Mouse (Mus musculus): ENCODE results near the gene Uso1. TPM values are rescaled to one million over a fixed set of nuclear protein-coding genes. Genes with fewer than 3 reads are reported as not detected.

The Uso1 gene
- polyA plus RNA-seq, 1 experiment = 8.1 TPM

- TF ChIP-seq CTCF (IDR thresholded peaks at IDR 0.05; ENCODE audit: control insufficient read depth, insufficient read depth, insufficient replicate concordance, low read depth, low read length) = no peak
- no peak for TF ChIP-seq POLR2A (IDR thresholded peaks at IDR 0.05; ENCODE audit: control insufficient read depth, low read depth, low read length)
- peaks cover 6% of the 10 kb centered on the region for H3K36me3 ChIP-seq (ENCODE audit: control insufficient read depth, insufficient read depth, low read length)
- H3K27ac ChIP-seq (ENCODE audit: control insufficient read depth, insufficient read depth, low read depth, low read length) = no peak overlapping the region
- no peaks in the 10 kb centered on the region for H3K27me3 ChIP-seq (ENCODE audit: control insufficient read depth, insufficient read depth, low read length)
- H3K4me3 ChIP-seq (ENCODE audit: control insufficient read depth, low read depth, low read length) = no peak overlapping the region
- no peaks in the 10 kb centered on the region for H3K4me1 ChIP-seq (ENCODE audit: control insufficient read depth, insufficient read depth, low read length)
Measured at GRCm38 (mm10) chr5:92196895-92197811, 59.4 kb downstream of the Uso1 start.

GRCm38 (mm10) chr5:92198266-92198665 is 60.5 kb downstream of the Uso1 start:
- Histone ChIP-seq H3K4me1 (ENCODE audit: control insufficient read depth, insufficient read depth, low read length) (no peaks in the 10 kb centered on the region), H3K27me3 (ENCODE audit: control insufficient read depth, insufficient read depth, low read length) (no peaks in the 10 kb centered on the region), H3K4me3 (ENCODE audit: control insufficient read depth, low read depth, low read length) (no peak overlapping the region), H3K27ac (ENCODE audit: control insufficient read depth, insufficient read depth, low read depth, low read length) (no peak overlapping the region), H3K36me3 (ENCODE audit: control insufficient read depth, insufficient read depth, low read length) (peaks cover 4% of the 10 kb centered on the region)
- no peak for TF ChIP-seq POLR2A (IDR thresholded peaks at IDR 0.05; ENCODE audit: control insufficient read depth, low read depth, low read length)

- no peak overlapping the region for H3K4me3 ChIP-seq (ENCODE audit: control insufficient read depth, low read depth, low read length)
- H3K36me3 ChIP-seq (ENCODE audit: control insufficient read depth, insufficient read depth, low read length) = peaks cover 2% of the 10 kb centered on the region
- H3K27ac ChIP-seq (ENCODE audit: control insufficient read depth, insufficient read depth, low read depth, low read length) = no peak overlapping the region
- TF ChIP-seq POLR2A (IDR thresholded peaks at IDR 0.05; ENCODE audit: control insufficient read depth, low read depth, low read length) (no peak), CTCF (IDR thresholded peaks at IDR 0.05; ENCODE audit: control insufficient read depth, insufficient read depth, insufficient replicate concordance, low read depth, low read length) (no peak)
- no peaks in the 10 kb centered on the region for H3K27me3 ChIP-seq (ENCODE audit: control insufficient read depth, insufficient read depth, low read length)
- no peaks in the 10 kb centered on the region for H3K4me1 ChIP-seq (ENCODE audit: control insufficient read depth, insufficient read depth, low read length)
Measured at GRCm38 (mm10) chr5:92204162-92205036, 66.7 kb downstream of the Uso1 start.

- no peak for TF ChIP-seq CTCF (IDR thresholded peaks at IDR 0.05; ENCODE audit: control insufficient read depth, insufficient read depth, insufficient replicate concordance, low read depth, low read length)
- TF ChIP-seq POLR2A (IDR thresholded peaks at IDR 0.05; ENCODE audit: control insufficient read depth, low read depth, low read length) = no peak
- no peaks in the 10 kb centered on the region for H3K4me1 ChIP-seq (ENCODE audit: control insufficient read depth, insufficient read depth, low read length)
- no peaks in the 10 kb centered on the region for H3K27me3 ChIP-seq (ENCODE audit: control insufficient read depth, insufficient read depth, low read length)
- H3K27ac ChIP-seq (ENCODE audit: control insufficient read depth, insufficient read depth, low read depth, low read length) = no peak overlapping the region
- H3K4me3 ChIP-seq (ENCODE audit: control insufficient read depth, low read depth, low read length) = no peak overlapping the region
- H3K36me3 ChIP-seq (ENCODE audit: control insufficient read depth, insufficient read depth, low read length) = peaks cover 2% of the 10 kb centered on the region
Measured at GRCm38 (mm10) chr5:92205184-92205583, 67.4 kb downstream of the Uso1 start.

GRCm38 (mm10) chr5:92205706-92206105 is 68.0 kb downstream of the Uso1 start:
- Histone ChIP-seq H3K4me1 (ENCODE audit: control insufficient read depth, insufficient read depth, low read length) (no peaks in the 10 kb centered on the region), H3K36me3 (ENCODE audit: control insufficient read depth, insufficient read depth, low read length) (peaks cover 1% of the 10 kb centered on the region), H3K4me3 (ENCODE audit: control insufficient read depth, low read depth, low read length) (no peak overlapping the region), H3K27ac (ENCODE audit: control insufficient read depth, insufficient read depth, low read depth, low read length) (no peak overlapping the region), H3K27me3 (ENCODE audit: control insufficient read depth, insufficient read depth, low read length) (no peaks in the 10 kb centered on the region)
- TF ChIP-seq POLR2A (IDR thresholded peaks at IDR 0.05; ENCODE audit: control insufficient read depth, low read depth, low read length) (no peak), CTCF (IDR thresholded peaks at IDR 0.05; ENCODE audit: control insufficient read depth, insufficient read depth, insufficient replicate concordance, low read depth, low read length) (no peak)

- TF ChIP-seq CTCF (IDR thresholded peaks at IDR 0.05; ENCODE audit: control insufficient read depth, insufficient read depth, insufficient replicate concordance, low read depth, low read length) (no peak), POLR2A (IDR thresholded peaks at IDR 0.05; ENCODE audit: control insufficient read depth, low read depth, low read length) (no peak)
- H3K27me3 ChIP-seq (ENCODE audit: control insufficient read depth, insufficient read depth, low read length) = no peaks in the 10 kb centered on the region
Measured at GRCm38 (mm10) chr5:92206121-92206520, 68.4 kb downstream of the Uso1 start.

GRCm38 (mm10) chr5:92210205-92210604 is 72.5 kb downstream of the Uso1 start:
- H3K36me3 ChIP-seq (ENCODE audit: control insufficient read depth, insufficient read depth, low read length) = no peaks in the 10 kb centered on the region
- H3K27me3 ChIP-seq (ENCODE audit: control insufficient read depth, insufficient read depth, low read length) = no peaks in the 10 kb centered on the region
- H3K4me1 ChIP-seq (ENCODE audit: control insufficient read depth, insufficient read depth, low read length) = no peaks in the 10 kb centered on the region
- no peak overlapping the region for H3K4me3 ChIP-seq (ENCODE audit: control insufficient read depth, low read depth, low read length)
- no peak overlapping the region for H3K27ac ChIP-seq (ENCODE audit: control insufficient read depth, insufficient read depth, low read depth, low read length)
- TF ChIP-seq POLR2A (IDR thresholded peaks at IDR 0.05; ENCODE audit: control insufficient read depth, low read depth, low read length) = no peak
- TF ChIP-seq CTCF (IDR thresholded peaks at IDR 0.05; ENCODE audit: control insufficient read depth, insufficient read depth, insufficient replicate concordance, low read depth, low read length) = no peak

More at GRCm38 (mm10) chr5:92206121-92206520, 68.4 kb downstream of the Uso1 start:
- H3K4me3 ChIP-seq (ENCODE audit: control insufficient read depth, low read depth, low read length) = no peak overlapping the region
- no peaks in the 10 kb centered on the region; the same call in 1 of the 2 replicates for H3K36me3 ChIP-seq (ENCODE audit: control insufficient read depth, insufficient read depth, low read length)
- H3K4me1 ChIP-seq (ENCODE audit: control insufficient read depth, insufficient read depth, low read length) = no peaks in the 10 kb centered on the region
- no peak overlapping the region for H3K27ac ChIP-seq (ENCODE audit: control insufficient read depth, insufficient read depth, low read depth, low read length)
